Mouse (Mus musculus): Measurements from ENCODE around the gene Cntn4. TPM values are rescaled to one million over a fixed set of nuclear protein-coding genes. Genes with fewer than 3 reads are reported as not detected.

The Cntn4 gene
- polyA plus RNA-seq, 1 experiment from 2014 or later = 1.0 TPM

DNA sequence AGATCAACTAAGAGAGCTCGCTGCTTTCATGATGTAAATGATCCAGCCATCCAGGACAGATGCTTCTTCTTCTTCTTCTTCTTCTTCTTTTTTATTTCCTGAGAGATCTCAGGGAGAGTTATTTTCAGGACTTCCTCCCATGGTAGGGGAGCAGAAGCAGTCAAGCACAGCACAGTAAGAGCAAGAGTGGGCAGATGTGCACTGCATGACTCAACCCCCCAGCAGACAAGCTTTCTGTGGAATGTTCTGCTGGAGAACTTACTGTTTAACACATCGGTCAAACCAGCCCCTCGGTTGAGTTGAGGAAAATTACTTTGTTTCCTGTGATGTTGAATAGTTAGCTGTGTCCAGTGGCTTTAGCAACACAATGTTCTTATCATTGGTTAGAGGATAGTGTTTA, 731.2 kb downstream of the Cntn4 start:
- DNase-seq (ENCODE audit: low spot score) (no peak), ATAC-seq (ENCODE audit: insufficient number of reproducible peaks, low FRiP score, low TSS enrichment, low read depth) (no peak)
- WGBS = 90% methylated on average over 3 of the region's 3 CpGs
- Histone ChIP-seq H3K4me3 (ENCODE audit: low read depth, low read length) (no peak overlapping the region), H3K9me3 (ENCODE audit: control insufficient read depth, low read length) (no peaks in the 10 kb centered on the region), H3K4me1 (ENCODE audit: control insufficient read depth, insufficient read depth, low read length) (no peaks in the 10 kb centered on the region), H3K27me3 (ENCODE audit: control insufficient read depth, insufficient read depth, low read length) (no peaks in the 10 kb centered on the region), H3K36me3 (ENCODE audit: control insufficient read depth, insufficient read depth, low read length) (no peaks in the 10 kb centered on the region), H3K27ac (replicated peaks; ENCODE audit: low read depth, low read length) (no peak overlapping the region), H3K9ac (ENCODE audit: low read length) (no peak overlapping the region), H3K4me2 (ENCODE audit: low read depth, severe bottlenecking) (no peak overlapping the region)

DNA sequence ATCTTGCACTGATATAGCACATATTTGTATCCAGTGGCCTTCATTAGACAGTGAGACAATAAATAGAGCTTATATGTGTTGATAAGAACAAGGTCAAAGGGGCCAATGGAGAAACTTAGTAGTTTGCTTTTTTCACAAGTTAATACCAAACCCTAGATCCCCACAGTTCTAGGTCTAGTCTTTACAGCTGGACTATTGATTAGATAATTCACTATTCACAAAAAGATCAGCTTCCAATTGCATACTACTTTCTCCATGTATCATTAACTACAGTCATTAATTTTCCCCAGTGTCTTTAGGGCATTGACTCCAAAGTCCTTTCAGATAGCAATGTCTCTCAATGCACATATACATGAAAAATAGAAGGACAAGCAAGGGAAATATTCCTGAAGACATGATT, 745.5 kb downstream of the Cntn4 start:
- ATAC-seq (ENCODE audit: insufficient number of reproducible peaks, low FRiP score, low TSS enrichment, low read depth) = no peak
- H3K4me1 ChIP-seq (ENCODE audit: control insufficient read depth, insufficient read depth, low read length) = no peaks in the 10 kb centered on the region
- no peaks in the 10 kb centered on the region for H3K27me3 ChIP-seq (ENCODE audit: control insufficient read depth, insufficient read depth, low read length)
- H3K4me2 ChIP-seq (ENCODE audit: low read depth, severe bottlenecking) = no peak overlapping the region
- no peaks in the 10 kb centered on the region for H3K9me3 ChIP-seq (ENCODE audit: control insufficient read depth, low read length)
- no peak overlapping the region for H3K4me3 ChIP-seq (ENCODE audit: low read depth, low read length)
- no peak overlapping the region for H3K27ac ChIP-seq (replicated peaks; ENCODE audit: low read depth, low read length)
- H3K9ac ChIP-seq (ENCODE audit: low read length) = no peak overlapping the region
- H3K36me3 ChIP-seq (ENCODE audit: control insufficient read depth, insufficient read depth, low read length) = no peaks in the 10 kb centered on the region
- no peak for DNase-seq (ENCODE audit: low spot score)

DNA sequence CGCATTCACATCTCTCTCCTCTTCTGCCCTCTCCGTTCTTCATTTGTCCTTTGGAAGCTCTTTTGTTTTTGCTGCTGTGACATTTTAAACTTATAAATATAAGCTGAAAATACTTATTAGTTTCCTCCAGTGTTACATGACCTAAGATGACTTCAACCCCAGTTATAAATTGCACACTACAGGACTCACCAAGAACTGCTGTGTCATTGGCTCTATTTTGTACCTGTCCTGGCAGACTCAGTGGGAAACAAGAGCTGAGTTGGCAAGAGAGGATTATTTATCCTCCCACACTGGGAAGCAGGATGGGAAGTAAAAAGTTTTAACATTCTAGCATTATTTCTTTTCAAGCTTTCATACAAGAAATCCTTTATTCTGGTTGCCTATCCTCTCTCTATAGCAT, 746.0 kb downstream of the Cntn4 start:
- no peaks in the 10 kb centered on the region for H3K36me3 ChIP-seq (ENCODE audit: control insufficient read depth, insufficient read depth, low read length)
- H3K9me3 ChIP-seq (ENCODE audit: control insufficient read depth, low read length) = no peaks in the 10 kb centered on the region
- H3K4me3 ChIP-seq (ENCODE audit: low read depth, low read length) = no peak overlapping the region
- no peak overlapping the region for H3K27ac ChIP-seq (replicated peaks; ENCODE audit: low read depth, low read length)
- H3K9ac ChIP-seq (ENCODE audit: low read length) = no peak overlapping the region
- H3K27me3 ChIP-seq (ENCODE audit: control insufficient read depth, insufficient read depth, low read length) = no peaks in the 10 kb centered on the region
- no peaks in the 10 kb centered on the region for H3K4me1 ChIP-seq (ENCODE audit: control insufficient read depth, insufficient read depth, low read length)
- WGBS = 88% methylated on average over 2 of the region's 2 CpGs
- no peak for DNase-seq (ENCODE audit: low spot score)
- no peak overlapping the region for H3K4me2 ChIP-seq (ENCODE audit: low read depth, severe bottlenecking)
- no peak for ATAC-seq (ENCODE audit: insufficient number of reproducible peaks, low FRiP score, low TSS enrichment, low read depth)

DNA sequence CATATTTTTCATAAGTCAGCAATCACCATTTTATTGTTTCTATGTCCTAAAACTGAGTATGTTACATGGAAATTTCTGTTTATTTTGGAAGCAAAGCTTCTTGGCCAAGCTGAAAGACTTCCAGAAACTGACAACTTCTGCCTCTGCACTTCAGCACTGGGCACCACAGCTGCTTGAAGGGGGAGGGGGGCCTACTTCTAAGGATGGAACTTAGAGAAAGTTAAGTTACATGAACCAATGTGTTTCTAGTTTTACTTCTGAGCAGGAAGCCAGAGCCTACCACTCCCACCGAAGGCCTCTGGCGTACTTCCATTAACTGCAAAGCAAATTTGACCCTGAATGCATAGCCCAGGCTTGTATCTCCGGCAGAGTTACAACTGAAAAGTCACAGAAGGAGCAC, 749.2 kb downstream of the Cntn4 start:
- Histone ChIP-seq H3K9me3 (ENCODE audit: control insufficient read depth, low read length) (no peaks in the 10 kb centered on the region), H3K27ac (replicated peaks; ENCODE audit: low read depth, low read length) (no peak overlapping the region), H3K27me3 (ENCODE audit: control insufficient read depth, insufficient read depth, low read length) (no peaks in the 10 kb centered on the region), H3K4me2 (ENCODE audit: low read depth, severe bottlenecking) (no peak overlapping the region), H3K36me3 (ENCODE audit: control insufficient read depth, insufficient read depth, low read length) (no peaks in the 10 kb centered on the region), H3K4me3 (ENCODE audit: low read depth, low read length) (no peak overlapping the region), H3K9ac (ENCODE audit: low read length) (no peak overlapping the region), H3K4me1 (ENCODE audit: control insufficient read depth, insufficient read depth, low read length) (no peaks in the 10 kb centered on the region)
- DNase-seq (ENCODE audit: low spot score) = no peak
- 85% methylated on average over 3 of the region's 3 CpGs for WGBS
- no peak for ATAC-seq (ENCODE audit: insufficient number of reproducible peaks, low FRiP score, low TSS enrichment, low read depth)

DNA sequence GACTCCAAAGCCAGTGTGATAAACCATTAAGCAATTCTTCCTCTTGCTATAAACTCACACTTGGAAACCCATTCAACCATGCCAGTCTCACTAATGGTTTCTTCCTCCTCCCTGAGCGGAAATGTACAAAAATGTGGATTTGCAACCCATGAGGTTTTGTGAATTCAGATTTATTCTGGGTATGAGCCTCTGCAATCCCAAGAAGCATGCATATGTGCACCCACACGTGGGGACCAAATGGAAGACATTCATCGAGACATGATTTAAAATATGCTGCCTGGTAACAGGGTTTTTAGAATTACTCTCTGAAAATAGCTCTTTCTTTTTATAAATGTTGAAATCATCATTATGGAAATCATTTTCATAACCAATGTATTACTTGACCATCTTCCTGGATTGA, 754.0 kb downstream of the Cntn4 start:
- Histone ChIP-seq H3K4me3 (ENCODE audit: low read depth, low read length) (no peak overlapping the region), H3K4me2 (ENCODE audit: low read depth, severe bottlenecking) (no peak overlapping the region), H3K4me1 (ENCODE audit: control insufficient read depth, insufficient read depth, low read length) (no peaks in the 10 kb centered on the region), H3K9me3 (ENCODE audit: control insufficient read depth, low read length) (no peaks in the 10 kb centered on the region), H3K27me3 (ENCODE audit: control insufficient read depth, insufficient read depth, low read length) (no peaks in the 10 kb centered on the region), H3K9ac (ENCODE audit: low read length) (no peak overlapping the region), H3K36me3 (ENCODE audit: control insufficient read depth, insufficient read depth, low read length) (no peaks in the 10 kb centered on the region), H3K27ac (replicated peaks; ENCODE audit: low read depth, low read length) (no peak overlapping the region)
- 93% methylated on average over 3 of the region's 3 CpGs for WGBS
- ATAC-seq (ENCODE audit: insufficient number of reproducible peaks, low FRiP score, low TSS enrichment, low read depth) = no peak
- no peak for DNase-seq (ENCODE audit: low spot score)

DNA sequence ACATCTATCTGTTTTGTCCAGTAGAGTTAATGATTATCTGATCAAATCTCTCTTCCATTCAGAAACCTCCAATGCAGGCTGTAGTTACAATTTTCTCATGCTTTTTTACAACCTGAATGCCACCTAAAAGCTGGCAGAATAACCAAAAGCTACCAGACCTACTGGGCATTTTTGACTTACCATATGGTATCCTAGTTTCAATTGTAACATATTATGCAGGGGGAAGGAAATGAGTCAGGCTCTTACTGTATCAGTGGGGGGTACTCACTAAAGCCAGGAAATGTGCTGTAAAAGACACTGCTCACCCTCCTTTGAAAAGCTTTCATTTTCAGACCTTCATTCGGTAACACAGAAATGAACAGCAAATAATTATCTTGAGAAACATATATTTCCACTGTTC, 763.3 kb downstream of the Cntn4 start:
- no peak overlapping the region for H3K9ac ChIP-seq (ENCODE audit: low read length)
- no peaks in the 10 kb centered on the region for H3K36me3 ChIP-seq (ENCODE audit: control insufficient read depth, insufficient read depth, low read length)
- H3K4me3 ChIP-seq (ENCODE audit: low read depth, low read length) = no peak overlapping the region
- ATAC-seq (ENCODE audit: insufficient number of reproducible peaks, low FRiP score, low TSS enrichment, low read depth) = no peak
- H3K27ac ChIP-seq (replicated peaks; ENCODE audit: low read depth, low read length) = no peak overlapping the region
- no peak for DNase-seq (ENCODE audit: low spot score)
- no peaks in the 10 kb centered on the region for H3K4me1 ChIP-seq (ENCODE audit: control insufficient read depth, insufficient read depth, low read length)
- H3K4me2 ChIP-seq (ENCODE audit: low read depth, severe bottlenecking) = no peak overlapping the region
- H3K27me3 ChIP-seq (ENCODE audit: control insufficient read depth, insufficient read depth, low read length) = no peaks in the 10 kb centered on the region
- WGBS = 46% methylated on average over 1 of the region's 1 CpGs
- no peaks in the 10 kb centered on the region for H3K9me3 ChIP-seq (ENCODE audit: control insufficient read depth, low read length)

DNA sequence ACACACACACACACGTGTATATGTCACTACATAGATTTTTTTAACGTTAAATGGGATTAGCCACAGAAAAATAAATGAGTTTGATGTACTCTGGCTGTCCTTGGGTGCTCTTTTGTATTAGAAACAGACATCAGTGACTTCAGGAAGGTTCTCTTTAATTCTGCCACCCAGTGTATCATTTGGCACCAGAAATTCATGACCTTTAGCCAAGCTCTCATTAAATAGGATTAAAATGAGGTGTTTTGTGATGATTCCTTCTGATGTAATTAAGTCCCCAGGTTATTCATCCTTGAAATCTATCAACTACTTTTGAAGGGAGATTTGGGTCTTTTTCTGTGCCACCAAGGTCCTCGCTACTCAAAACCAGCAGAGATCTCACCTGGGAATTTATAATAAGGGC, 763.8 kb downstream of the Cntn4 start:
- H3K9me3 ChIP-seq (ENCODE audit: control insufficient read depth, low read length) = no peaks in the 10 kb centered on the region
- H3K4me2 ChIP-seq (ENCODE audit: low read depth, severe bottlenecking) = no peak overlapping the region
- WGBS = 32% methylated on average over 3 of the region's 3 CpGs
- DNase-seq (ENCODE audit: low spot score) (no peak), ATAC-seq (ENCODE audit: insufficient number of reproducible peaks, low FRiP score, low TSS enrichment, low read depth) (no peak)
- H3K9ac ChIP-seq (ENCODE audit: low read length) = no peak overlapping the region
- no peaks in the 10 kb centered on the region for H3K36me3 ChIP-seq (ENCODE audit: control insufficient read depth, insufficient read depth, low read length)
- H3K27ac ChIP-seq (replicated peaks; ENCODE audit: low read depth, low read length) = no peak overlapping the region
- H3K4me3 ChIP-seq (ENCODE audit: low read depth, low read length) = no peak overlapping the region
- H3K4me1 ChIP-seq (ENCODE audit: control insufficient read depth, insufficient read depth, low read length) = no peaks in the 10 kb centered on the region
- H3K27me3 ChIP-seq (ENCODE audit: control insufficient read depth, insufficient read depth, low read length) = no peaks in the 10 kb centered on the region

DNA sequence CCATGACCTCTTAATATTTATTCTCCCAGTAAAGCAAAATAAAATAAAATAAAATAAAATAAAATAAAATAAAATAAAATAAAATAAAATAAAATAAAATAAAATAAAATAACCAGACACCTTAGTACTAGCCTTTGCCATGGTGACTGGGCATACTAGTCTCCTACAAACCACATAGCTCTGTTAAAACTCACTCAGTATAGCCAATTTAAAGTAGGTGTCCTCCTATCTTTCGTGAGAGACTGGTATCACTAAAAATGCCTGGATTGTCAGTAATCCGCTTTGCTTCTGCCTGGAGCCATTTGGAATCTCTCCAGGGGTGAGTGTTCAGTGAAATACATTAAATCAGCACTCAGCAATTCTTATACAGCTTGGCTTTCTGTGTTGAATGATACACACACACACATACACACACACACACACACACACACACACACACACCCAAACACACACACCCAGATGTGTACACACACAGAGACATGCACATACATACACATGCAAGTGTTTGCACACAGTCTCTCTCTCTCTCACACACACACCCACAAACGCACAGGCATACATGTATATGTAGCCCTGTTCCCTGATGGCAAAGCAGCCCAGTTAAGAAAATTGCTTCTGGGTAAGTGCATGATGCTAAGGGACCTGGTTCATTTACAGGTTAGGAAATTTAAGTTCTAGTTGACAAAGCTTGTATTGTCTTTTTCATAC, 776.8 kb downstream of the Cntn4 start:
- H3K27ac ChIP-seq (replicated peaks; ENCODE audit: low read depth, low read length) = no peak overlapping the region
- H3K9me3 ChIP-seq (ENCODE audit: control insufficient read depth, low read length) = no peaks in the 10 kb centered on the region
- no peak overlapping the region for H3K4me3 ChIP-seq (ENCODE audit: low read depth, low read length)
- WGBS = 85% methylated on average over 3 of the region's 3 CpGs
- no peaks in the 10 kb centered on the region for H3K4me1 ChIP-seq (ENCODE audit: control insufficient read depth, insufficient read depth, low read length)
- H3K27me3 ChIP-seq (ENCODE audit: control insufficient read depth, insufficient read depth, low read length) = no peaks in the 10 kb centered on the region
- ATAC-seq (ENCODE audit: insufficient number of reproducible peaks, low FRiP score, low TSS enrichment, low read depth) = no peak
- H3K4me2 ChIP-seq (ENCODE audit: low read depth, severe bottlenecking) = no peak overlapping the region
- H3K36me3 ChIP-seq (ENCODE audit: control insufficient read depth, insufficient read depth, low read length) = no peaks in the 10 kb centered on the region
- no peak for DNase-seq (ENCODE audit: low spot score)
- H3K9ac ChIP-seq (ENCODE audit: low read length) = no peak overlapping the region

DNA sequence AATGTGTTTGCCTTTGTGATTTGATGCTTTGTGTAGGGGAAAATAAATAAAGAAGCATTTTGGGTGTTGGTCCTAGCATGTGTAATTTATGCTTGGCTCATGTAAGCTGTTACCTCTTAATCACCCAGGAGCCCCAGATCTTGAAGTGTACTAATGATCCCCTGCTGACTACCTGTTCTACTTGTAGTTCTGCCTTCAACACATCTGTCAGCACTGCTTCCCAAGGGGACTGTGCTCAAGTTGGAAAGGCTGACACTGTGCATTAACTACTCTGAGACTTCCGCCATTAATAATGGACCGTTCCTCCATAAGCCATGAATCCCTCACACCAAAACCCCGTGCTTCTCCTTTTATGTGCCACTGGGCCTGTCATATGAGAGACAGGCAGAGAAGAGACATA, 778.2 kb downstream of the Cntn4 start:
- Histone ChIP-seq H3K27me3 (ENCODE audit: control insufficient read depth, insufficient read depth, low read length) (no peaks in the 10 kb centered on the region), H3K4me1 (ENCODE audit: control insufficient read depth, insufficient read depth, low read length) (no peaks in the 10 kb centered on the region), H3K4me3 (ENCODE audit: low read depth, low read length) (no peak overlapping the region), H3K9me3 (ENCODE audit: control insufficient read depth, low read length) (no peaks in the 10 kb centered on the region), H3K4me2 (ENCODE audit: low read depth, severe bottlenecking) (no peak overlapping the region), H3K9ac (ENCODE audit: low read length) (no peak overlapping the region), H3K36me3 (ENCODE audit: control insufficient read depth, insufficient read depth, low read length) (no peaks in the 10 kb centered on the region), H3K27ac (replicated peaks; ENCODE audit: low read depth, low read length) (no peak overlapping the region)
- DNase-seq (ENCODE audit: low spot score) (no peak), ATAC-seq (ENCODE audit: insufficient number of reproducible peaks, low FRiP score, low TSS enrichment, low read depth) (no peak)
- 50% methylated on average over 3 of the region's 3 CpGs for WGBS
